ENCODE assay signal across 14 mouse cellular contexts in the genomic region with DNA sequence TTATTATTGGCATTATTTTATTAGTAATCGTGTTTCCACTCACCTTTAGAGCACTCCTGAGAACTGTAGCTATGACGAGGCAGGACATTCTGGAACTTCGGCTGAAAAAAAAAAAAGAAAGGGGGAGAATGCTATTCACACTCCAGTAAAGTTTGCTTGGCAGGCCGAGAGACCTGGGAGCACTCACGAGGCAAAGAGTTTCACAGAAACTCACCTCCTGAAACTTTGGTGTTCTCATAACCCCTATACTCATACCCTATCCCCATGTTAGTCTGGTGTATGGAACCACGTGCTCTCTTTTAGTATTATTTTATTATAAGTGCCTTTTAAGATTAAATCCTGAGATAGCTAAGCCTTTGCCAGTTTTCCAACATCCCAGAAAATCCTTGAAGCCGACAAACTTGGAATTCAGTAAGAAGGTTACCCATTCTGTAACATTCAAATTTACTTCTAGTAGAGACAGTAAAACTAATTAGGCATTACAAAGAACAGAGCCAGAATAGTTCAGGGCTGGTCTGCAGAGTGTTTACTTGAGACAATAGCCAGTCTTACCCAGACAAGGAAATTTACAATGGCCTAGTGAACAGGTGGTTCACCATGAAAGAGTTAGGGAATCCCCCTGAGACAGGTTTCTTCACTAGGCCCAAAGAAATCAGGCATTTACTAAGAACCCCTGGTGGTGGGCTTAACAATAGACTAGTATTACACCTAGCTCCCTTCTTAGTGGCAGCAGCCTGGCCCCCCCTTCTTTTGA. TPM values are rescaled to one million over a fixed set of nuclear protein-coding genes. Genes with fewer than 3 reads are reported as not detected.
"Had no signal": no experiment of that assay in that cellular context is flagged by ENCODE, and none has a peak within 500 bp of the region (broad histone marks: within the 10 kb centered on the region; RNA-seq: fewer than 3 reads in every experiment).

No protein-coding gene starts in this region.

RNA-seq across cellular contexts. Expression of a gene that starts 19.1 kb away (rescaled TPM):
- total RNA-seq: neutrophil, adult 5-6 weeks had no signal
- polyA plus RNA-seq: neural tube, embryonic 13.5 days; neural tube, embryonic 14.5 days; neural tube, embryonic 15.5 days; small intestine, adult 2 months; spleen, adult 2 months; stomach, embryonic 14.5 days; stomach, embryonic 15.5 days; stomach, embryonic 16.5 days; stomach, postnatal 0 days; testis, adult 2 months; thymus, adult 2 months; thymus, postnatal 0 days; urinary bladder, adult 2 months had no signal

RNA-seq across cellular contexts. Expression of a gene that starts 45.0 kb away (rescaled TPM):
- total RNA-seq: neutrophil, adult 5-6 weeks had no signal
- polyA plus RNA-seq: neural tube, embryonic 13.5 days; neural tube, embryonic 14.5 days; neural tube, embryonic 15.5 days; small intestine, adult 2 months; spleen, adult 2 months; stomach, embryonic 14.5 days; stomach, embryonic 15.5 days; testis, adult 2 months; thymus, adult 2 months; thymus, postnatal 0 days; urinary bladder, adult 2 months had no signal
